Mouse (Mus musculus): ENCODE measurements around the gene Cox6b1. TPM values are rescaled to one million over a fixed set of nuclear protein-coding genes. Genes with fewer than 3 reads are reported as not detected.

Cox6b1 gene
- polyA plus RNA-seq, 1 experiment, result 1,108 TPM

GRCm38 (mm10) chr7:30588676-30589434, 37.1 kb downstream of the Cox6b1 start, which contains the start of gene Kmt2b:
Gene Kmt2b, minus strand, starts transcription at chr7:30588726.
- TF ChIP-seq POLR2AphosphoS2 (IDR thresholded peaks at IDR 0.05; ENCODE audit: insufficient read length, low read depth) (peak; percentile 60), POLR2A (IDR thresholded peaks at IDR 0.05; ENCODE audit: insufficient read length, low read depth) (peak; percentile 73), MYOG (IDR thresholded peaks at IDR 0.05; ENCODE audit: control insufficient read depth in 1 of 3, insufficient read depth in 1 of 3, insufficient read length in 2 of 3, low read depth in 2 of 3) (peak in 2 of 3 experiments; percentile 51 to 78), CEBPB (IDR thresholded peaks at IDR 0.05; ENCODE audit: insufficient read depth, poor library complexity, severe bottlenecking) (no peak), SRF (IDR thresholded peaks at IDR 0.05; ENCODE audit: control insufficient read depth, insufficient read length, low read depth) (peak; percentile 3), MAX (IDR thresholded peaks at IDR 0.05; ENCODE audit: low read depth) (no peak), USF1 (IDR thresholded peaks at IDR 0.05; ENCODE audit: low read depth) (no peak), REST (IDR thresholded peaks at IDR 0.05; ENCODE audit: insufficient read depth, insufficient read length) (no peak), MYOD1 (IDR thresholded peaks at IDR 0.05; ENCODE audit: control insufficient read depth in 1 of 3, insufficient read length in 2 of 3, low read depth in 2 of 3) (peak in 2 of 3 experiments; percentile 31 to 59)
- Histone ChIP-seq H3K4me3 (peak within 1 kb of the TSS; percentile 91), H3K79me2 (ENCODE audit: control insufficient read depth, insufficient read depth) (peaks cover 26% of the 10 kb centered on the region), H3K4me2 (ENCODE audit: low read depth) (peak within 1 kb of the TSS; percentile 90), H3K36me3 (ENCODE audit: control insufficient read depth, insufficient read depth) (no peaks in the 10 kb centered on the region), H3ac (ENCODE audit: control insufficient read depth, insufficient read length) (peak within 1 kb of the TSS; percentile 98), H3K27me3 (ENCODE audit: control insufficient read depth, insufficient read depth, insufficient read length) (no peaks in the 10 kb centered on the region)

DNA sequence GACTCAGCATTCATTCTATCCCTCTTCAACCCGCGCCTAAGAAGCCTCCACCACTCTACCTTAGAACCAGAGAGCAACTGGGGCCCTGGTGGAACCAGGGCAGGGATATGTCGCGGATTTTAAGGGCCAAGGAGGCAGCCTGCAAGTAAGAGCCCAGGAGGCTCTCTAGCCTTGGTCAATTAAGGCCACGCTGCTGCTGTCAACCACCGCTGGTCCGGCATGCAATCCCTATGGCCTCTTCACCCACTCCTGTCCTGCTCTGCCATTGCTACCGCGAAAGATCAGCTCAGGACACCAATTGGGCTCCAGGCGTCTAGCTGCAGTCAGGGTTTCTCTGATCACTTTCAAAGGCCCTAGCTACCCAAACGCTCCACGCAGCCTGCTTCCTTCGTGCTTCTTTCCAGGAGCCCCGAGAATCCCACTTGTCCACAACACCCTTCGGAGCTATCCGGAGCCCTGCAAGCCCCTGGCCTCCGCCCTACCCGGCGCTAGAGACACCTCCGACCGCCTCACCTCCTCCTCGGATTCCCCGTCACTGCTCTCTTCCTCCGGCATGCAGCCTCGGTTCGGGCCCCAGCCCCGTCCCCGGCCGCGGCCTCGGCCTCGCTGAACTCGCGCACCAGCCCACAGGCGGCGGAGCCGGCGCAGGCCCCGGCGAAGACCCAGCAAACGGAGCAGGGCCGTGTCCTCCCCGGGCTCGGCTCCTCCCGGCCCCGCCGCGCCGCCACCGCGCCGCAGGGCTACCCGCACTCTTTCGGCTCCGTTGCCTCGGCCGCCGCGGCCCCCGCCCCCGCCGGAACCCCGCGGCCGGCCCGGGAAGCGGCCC, 37.9 kb downstream of the Cox6b1 start:
- Histone ChIP-seq H3K36me3 (ENCODE audit: control insufficient read depth, insufficient read depth) (no peaks in the 10 kb centered on the region), H3ac (ENCODE audit: control insufficient read depth, insufficient read length) (peak overlapping the region; percentile 98), H3K4me2 (ENCODE audit: low read depth) (peak overlapping the region; percentile 87), H3K27me3 (ENCODE audit: control insufficient read depth, insufficient read depth, insufficient read length) (no peaks in the 10 kb centered on the region), H3K79me2 (ENCODE audit: control insufficient read depth, insufficient read depth) (peaks cover 26% of the 10 kb centered on the region), H3K4me3 (peak overlapping the region; percentile 91)
- TF ChIP-seq TCF3 (IDR thresholded peaks at IDR 0.05; ENCODE audit: insufficient read length, low read depth) (no peak), E2F4 (IDR thresholded peaks at IDR 0.05; ENCODE audit: insufficient read depth) (no peak), MAX (IDR thresholded peaks at IDR 0.05; ENCODE audit: low read depth) (no peak)

DNA sequence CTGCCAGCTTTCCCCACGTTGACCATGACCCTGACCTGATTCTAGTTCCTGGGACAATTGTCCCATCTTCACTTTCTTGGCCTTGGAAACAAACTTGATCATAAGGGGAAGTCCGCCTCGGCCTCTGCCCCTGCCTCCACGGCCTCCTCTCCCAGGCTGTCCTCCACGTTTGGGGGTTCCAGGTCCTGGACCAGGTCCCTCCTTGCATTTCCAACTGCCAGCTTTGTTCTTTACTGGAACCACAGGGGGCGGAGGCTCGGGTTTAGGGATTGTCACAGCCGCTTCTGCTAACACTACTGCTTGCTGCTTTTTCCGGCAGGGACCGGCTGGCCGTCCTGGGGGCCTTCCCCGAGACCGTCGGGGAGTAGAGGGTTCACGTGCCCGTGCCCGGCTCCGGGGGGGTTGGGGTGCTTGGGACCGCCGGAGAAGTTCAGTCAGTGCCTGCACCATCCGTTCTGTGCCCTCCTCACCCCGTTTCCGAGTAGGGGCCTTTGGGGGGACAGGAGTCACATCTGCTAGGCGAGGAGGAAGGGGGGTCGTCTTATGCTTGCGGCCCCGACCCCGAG, 39.4 kb downstream of the Cox6b1 start:
- peaks cover 9% of the 10 kb centered on the region for H3K36me3 ChIP-seq (ENCODE audit: control insufficient read depth, insufficient read depth)
- H3K4me3 ChIP-seq, result peak overlapping the region; percentile 91
- no peak for TF ChIP-seq USF1 (IDR thresholded peaks at IDR 0.05; ENCODE audit: low read depth)
- no peak for TF ChIP-seq E2F4 (IDR thresholded peaks at IDR 0.05; ENCODE audit: insufficient read depth)
- no peak for TF ChIP-seq MAX (IDR thresholded peaks at IDR 0.05; ENCODE audit: low read depth)
- no peak overlapping the region for H3ac ChIP-seq (ENCODE audit: control insufficient read depth, insufficient read length)
- no peaks in the 10 kb centered on the region for H3K27me3 ChIP-seq (ENCODE audit: control insufficient read depth, insufficient read depth, insufficient read length)
- peak overlapping the region; percentile 87 for H3K4me2 ChIP-seq (ENCODE audit: low read depth)
- peaks cover 26% of the 10 kb centered on the region for H3K79me2 ChIP-seq (ENCODE audit: control insufficient read depth, insufficient read depth)

GRCm38 (mm10) chr7:30585170-30585569, 40.8 kb downstream of the Cox6b1 start:
- Histone ChIP-seq H3K79me2 (ENCODE audit: control insufficient read depth, insufficient read depth) (peaks cover 26% of the 10 kb centered on the region), H3K4me2 (ENCODE audit: low read depth) (no peak overlapping the region), H3K36me3 (ENCODE audit: control insufficient read depth, insufficient read depth) (peaks cover 15% of the 10 kb centered on the region), H3K4me3 (no peak overlapping the region), H3K27me3 (ENCODE audit: control insufficient read depth, insufficient read depth, insufficient read length) (no peaks in the 10 kb centered on the region), H3ac (ENCODE audit: control insufficient read depth, insufficient read length) (no peak overlapping the region)
- TF ChIP-seq SRF (IDR thresholded peaks at IDR 0.05; ENCODE audit: control insufficient read depth, insufficient read length, low read depth), result no peak
- peak; percentile 11 for TF ChIP-seq POLR2AphosphoS2 (IDR thresholded peaks at IDR 0.05; ENCODE audit: insufficient read length, low read depth)

DNA sequence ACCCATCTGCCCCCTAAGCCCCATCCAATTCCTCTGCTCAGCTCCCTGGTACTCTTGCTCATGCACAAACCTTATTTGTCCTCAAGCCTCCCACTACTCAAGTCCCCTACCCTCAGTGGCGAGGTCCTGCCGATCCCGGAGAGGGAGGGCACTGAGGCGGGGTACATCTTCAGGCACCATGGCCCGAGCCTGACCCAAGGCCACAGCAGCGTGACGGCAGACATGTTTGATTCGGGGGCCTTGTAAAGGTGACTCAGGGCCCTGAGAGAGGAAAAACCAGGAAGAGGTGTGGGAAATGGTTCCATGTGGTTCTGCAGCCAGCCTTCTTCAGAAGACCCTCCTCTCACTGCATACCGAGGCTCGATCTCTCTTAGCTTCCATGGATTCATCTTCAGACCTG, 41.6 kb downstream of the Cox6b1 start:
- H3K79me2 ChIP-seq (ENCODE audit: control insufficient read depth, insufficient read depth), result peaks cover 26% of the 10 kb centered on the region

More for the DNA sequence above, 41.6 kb downstream of the Cox6b1 start:
- no peaks in the 10 kb centered on the region for H3K27me3 ChIP-seq (ENCODE audit: control insufficient read depth, insufficient read depth, insufficient read length)
- no peak overlapping the region for H3K4me3 ChIP-seq
- H3K36me3 ChIP-seq (ENCODE audit: control insufficient read depth, insufficient read depth), result peaks cover 20% of the 10 kb centered on the region
- TF ChIP-seq CEBPB (IDR thresholded peaks at IDR 0.05; ENCODE audit: insufficient read depth, poor library complexity, severe bottlenecking), result no peak
- TF ChIP-seq MYOD1 (IDR thresholded peaks at IDR 0.05; ENCODE audit: control insufficient read depth in 1 of 3, insufficient read length in 2 of 3, low read depth in 2 of 3), result no peak
- TF ChIP-seq MYOG (IDR thresholded peaks at IDR 0.05; ENCODE audit: control insufficient read depth in 1 of 3, insufficient read depth in 1 of 3, insufficient read length in 2 of 3, low read depth in 2 of 3), result no peak
- no peak for TF ChIP-seq MAX (IDR thresholded peaks at IDR 0.05; ENCODE audit: low read depth)
- TF ChIP-seq REST (IDR thresholded peaks at IDR 0.05; ENCODE audit: insufficient read depth, insufficient read length), result no peak
- no peak for TF ChIP-seq TCF3 (IDR thresholded peaks at IDR 0.05; ENCODE audit: insufficient read length, low read depth)
- TF ChIP-seq POLR2AphosphoS2 (IDR thresholded peaks at IDR 0.05; ENCODE audit: insufficient read length, low read depth), result no peak
- no peak for TF ChIP-seq E2F4 (IDR thresholded peaks at IDR 0.05; ENCODE audit: insufficient read depth)
- TF ChIP-seq TCF12 (IDR thresholded peaks at IDR 0.05; ENCODE audit: insufficient read depth, poor library complexity, severe bottlenecking), result no peak
- TF ChIP-seq USF1 (IDR thresholded peaks at IDR 0.05; ENCODE audit: low read depth), result no peak
- TF ChIP-seq SRF (IDR thresholded peaks at IDR 0.05; ENCODE audit: control insufficient read depth, insufficient read length, low read depth), result no peak
- no peak for TF ChIP-seq POLR2A (IDR thresholded peaks at IDR 0.05; ENCODE audit: insufficient read length, low read depth)
- no peak overlapping the region for H3K4me2 ChIP-seq (ENCODE audit: low read depth)
- no peak overlapping the region for H3ac ChIP-seq (ENCODE audit: control insufficient read depth, insufficient read length)
